Mouse (Mus musculus): ENCODE measurements around the gene AF067061. TPM values are rescaled to one million over a fixed set of nuclear protein-coding genes. Genes with fewer than 3 reads are reported as not detected.

The AF067061 gene
- total RNA-seq, 2 experiments from 2014 or later, result not detected

Other genes with a start within 250 kb of the AF067061 start
- gene Gm36079, start 236.1 kb upstream of the AF067061 start, total RNA-seq (2021), result not detected
- under 1 TPM; 0.19 to 0.33 TPM for gene Gm21188, start 210.9 kb upstream of the AF067061 start, total RNA-seq (2021)
- gene Gm20767, start 122.9 kb upstream of the AF067061 start, total RNA-seq (2021), result not detected
- not detected for gene Gm21818, start 90.7 kb upstream of the AF067061 start, total RNA-seq (2021)
- not detected for gene Gm21762, start 47.2 kb upstream of the AF067061 start, total RNA-seq (2021)
- gene Gm21731, start 24.0 kb upstream of the AF067061 start, total RNA-seq (2021), result not detected
- not detected for gene BC147527, start 37.3 kb downstream of the AF067061 start, total RNA-seq (2021)
- not detected for gene Tcstv3, start 53.8 kb downstream of the AF067061 start, total RNA-seq (2021)

All from left cerebral cortex, adult 18-20 months (tissue).